Comparison of ENCODE assay signal across 18 mouse cellular contexts in the genomic region with DNA sequence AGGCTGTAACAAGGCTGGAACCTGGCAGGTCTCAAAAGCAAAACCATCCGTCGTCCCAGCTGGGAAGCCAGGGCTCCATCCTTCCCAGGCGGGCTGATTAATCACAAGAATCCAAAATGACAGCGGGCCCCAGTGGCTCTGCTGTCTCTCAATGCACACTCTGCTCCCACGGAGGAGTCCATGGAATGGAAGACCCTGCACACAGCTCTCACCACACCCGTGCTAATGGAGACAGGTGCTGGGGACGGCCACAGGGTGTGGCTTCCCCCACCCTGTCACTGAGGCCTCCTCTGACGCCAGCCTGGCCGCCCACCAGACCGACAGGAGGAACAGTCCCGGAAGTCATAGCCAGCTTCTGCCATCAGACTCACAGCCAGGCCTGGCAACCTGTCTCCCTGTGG. TPM values are rescaled to one million over a fixed set of nuclear protein-coding genes. Genes with fewer than 3 reads are reported as not detected.
DNase-seq lines count a peak whose midpoint lies in the region; ATAC-seq and TF ChIP-seq lines count a peak whose summit lies in the region.
"Had no signal": no experiment of that assay in that cellular context is flagged by ENCODE, and none has a peak within 500 bp of the region (broad histone marks: within the 10 kb centered on the region; RNA-seq: fewer than 3 reads in every experiment).

No protein-coding gene starts in this region.

- 0 out of 2 replicates have a peak overlapping the region, but pooled peaks have one; percentile 16 for H3K27ac ChIP-seq in hindbrain, embryonic 14.5 days
- no peak overlapping the region for H3K27ac ChIP-seq in embryonic facial prominence, embryonic 10.5 days (replicated peaks)
- no peak overlapping the region for H3K27ac ChIP-seq in kidney, adult 2 months (ENCODE audit: insufficient read depth, low read depth, low read length)
- H3K27ac ChIP-seq: midbrain, embryonic 15.5 days had no signal

- no peak overlapping the region for H3K9ac ChIP-seq in hindbrain, embryonic 14.5 days
- H3K9ac ChIP-seq: lung, embryonic 14.5 days; midbrain, embryonic 15.5 days had no signal

- H3K36me3 ChIP-seq in hindbrain, embryonic 14.5 days (replicated peaks; ENCODE audit: control insufficient read depth, insufficient read depth) = no peaks in the 10 kb centered on the region
- no peaks in the 10 kb centered on the region for H3K36me3 ChIP-seq in embryonic facial prominence, embryonic 10.5 days (replicated peaks)
- no peaks in the 10 kb centered on the region for H3K36me3 ChIP-seq in kidney, adult 2 months (ENCODE audit: control insufficient read depth, insufficient read depth, low read length)
- H3K36me3 ChIP-seq: midbrain, embryonic 15.5 days had no signal

- H3K27me3 ChIP-seq in hindbrain, embryonic 14.5 days (ENCODE audit: control insufficient read depth, insufficient read depth, low read length) = no peaks in the 10 kb centered on the region
- H3K27me3 ChIP-seq in embryonic facial prominence, embryonic 10.5 days (replicated peaks; ENCODE audit: low read depth, poor library complexity, severe bottlenecking) = no peaks in the 10 kb centered on the region
- H3K27me3 ChIP-seq in kidney, adult 2 months (replicated peaks; ENCODE audit: control insufficient read depth, insufficient read depth, low read length) = no peaks in the 10 kb centered on the region
- H3K27me3 ChIP-seq: midbrain, embryonic 15.5 days had no signal

- DNase-seq in layer of hippocampus, adult 11-12 months (ENCODE audit: low spot score) = peak; percentile 38
- no peak for DNase-seq in layer of hippocampus, adult 9-10 months (ENCODE audit: low spot score)
- peak; percentile 93 for DNase-seq in brain, adult 2 months (ENCODE audit: low read depth, low spot score)
- peak; percentile 84 for DNase-seq in cerebellum, adult 18-20 months
- DNase-seq in hindbrain, embryonic 14.5 days (ENCODE audit: low spot score) = no peak
- DNase-seq in adrenal gland, adult 2 months = no peak
- DNase-seq in embryonic facial prominence, embryonic 10.5 days (ENCODE audit: low spot score) = no peak
- DNase-seq in kidney, adult 2 months = no peak
- DNase-seq: gastrocnemius, postnatal 14 days; heart, postnatal 14 days; kidney, postnatal 14 days; lung, embryonic 14.5 days; thymus, adult 18-20 months had no signal

- no peak overlapping the region for H3K4me3 ChIP-seq in hindbrain, embryonic 14.5 days (replicated peaks; ENCODE audit: low read length)
- H3K4me3 ChIP-seq in embryonic facial prominence, embryonic 10.5 days = no peak overlapping the region
- no peak overlapping the region for H3K4me3 ChIP-seq in kidney, adult 2 months (ENCODE audit: insufficient read depth, low read depth, low read length)
- H3K4me3 ChIP-seq: midbrain, embryonic 15.5 days had no signal

- no peak for TF ChIP-seq CTCF in kidney, adult 2 months (conservative IDR thresholded peaks at IDR 0.05; ENCODE audit: insufficient read depth, insufficient read length, low read depth, low read length)

- H3K4me1 ChIP-seq in hindbrain, embryonic 14.5 days (replicated peaks; ENCODE audit: control insufficient read depth, insufficient read depth, low read length) = 0 out of 2 replicates have a peak, but pooled peaks cover 3% of the 10 kb centered on the region
- no peaks in the 10 kb centered on the region for H3K4me1 ChIP-seq in embryonic facial prominence, embryonic 10.5 days
- no peaks in the 10 kb centered on the region for H3K4me1 ChIP-seq in kidney, adult 2 months (ENCODE audit: control insufficient read depth, insufficient read depth, low read length)
- H3K4me1 ChIP-seq: midbrain, embryonic 15.5 days had no signal

- H3K4me2 ChIP-seq in hindbrain, embryonic 14.5 days (replicated peaks) = no peak overlapping the region
- H3K4me2 ChIP-seq: lung, embryonic 14.5 days; midbrain, embryonic 15.5 days had no signal

- H3K9me3 ChIP-seq in hindbrain, embryonic 14.5 days (ENCODE audit: control insufficient read depth, low read length) = no peaks in the 10 kb centered on the region
- H3K9me3 ChIP-seq in embryonic facial prominence, embryonic 10.5 days = no peaks in the 10 kb centered on the region
- H3K9me3 ChIP-seq: midbrain, embryonic 15.5 days had no signal

- WGBS in hindbrain, embryonic 14.5 days = 63% methylated on average over 11 of the region's 11 CpGs
- 79% methylated on average over 11 of the region's 11 CpGs for WGBS in embryonic facial prominence, embryonic 10.5 days
- 74% methylated on average over 11 of the region's 11 CpGs for WGBS in kidney, adult 2 months

- ATAC-seq in hindbrain, embryonic 14.5 days (ENCODE audit: low FRiP score) = no peak
- ATAC-seq: forebrain, embryonic 14.5 days; intestine, postnatal 0 days; midbrain, embryonic 15.5 days had no signal

- TF ChIP-seq POLR2A in kidney, adult 2 months (IDR thresholded peaks at IDR 0.05; ENCODE audit: low read depth, low read length) = no peak

RNA-seq across cellular contexts. Expression of gene Gabbr2, which starts 15.0 kb away (rescaled TPM):
- polyA plus RNA-seq in hindbrain, embryonic 14.5 days (2014; fragmentation: Nextera tagmentation; extraction: Ambion mirVana) = 13.3 and 13.8 TPM in 2 replicates
- under 1 TPM; 0.17 to 0.24 TPM for total RNA-seq in adrenal gland, adult 2 months (2021)
- polyA plus RNA-seq in adrenal gland, adult 2 months (2012; rRNA removed) = 0.07 and 0.22 TPM in 2 replicates
- polyA plus RNA-seq in embryonic facial prominence, embryonic 10.5 days (2016; fragmentation: Nextera tagmentation; extraction: Ambion mirVana) = 0.15 and 0.30 TPM in 2 replicates
- polyA plus RNA-seq in kidney, adult 2 months (2012; rRNA removed) = 0.26 and 0.28 TPM in 2 replicates
- total RNA-seq: megakaryocyte progenitor cell, adult 5-6 weeks had no signal
- polyA plus RNA-seq: C2C12; lung, embryonic 14.5 days had no signal

Comparison
In these comparisons a context has a peak if more than half of its experiments do, and no peak if none do; other contexts are left out.
1. DNase-seq: peak in layer of hippocampus, adult 11-12 months (single experiment), brain, adult 2 months (single experiment) and cerebellum, adult 18-20 months (2 of 2); none in layer of hippocampus, adult 9-10 months (single experiment), hindbrain, embryonic 14.5 days (single experiment), adrenal gland, adult 2 months (single experiment), embryonic facial prominence, embryonic 10.5 days (single experiment) and kidney, adult 2 months (single experiment).
2. RNA of gene Gabbr2, which starts 15.0 kb away (polyA plus RNA-seq): 13.3 to 13.8 TPM in hindbrain, embryonic 14.5 days; 0.15 to 0.30 TPM in embryonic facial prominence, embryonic 10.5 days, 0.26 to 0.28 TPM in kidney, adult 2 months and 0.07 to 0.22 TPM in adrenal gland, adult 2 months; every median in the first group is over 10 times any median in the second.